Mouse (Mus musculus): Measurements from ENCODE around the gene Hs1bp3. TPM values are rescaled to one million over a fixed set of nuclear protein-coding genes. Genes with fewer than 3 reads are reported as not detected.

The Hs1bp3 gene
- polyA plus RNA-seq, 1 experiment from 2014 or later = 30.3 TPM

- no peak overlapping the region for H3K4me3 ChIP-seq (ENCODE audit: low read length)
- no peak for ATAC-seq
- no peaks in the 10 kb centered on the region for H3K27me3 ChIP-seq (replicated peaks; ENCODE audit: control insufficient read depth, insufficient read depth, low read length)
- peaks cover 2% of the 10 kb centered on the region for H3K36me3 ChIP-seq (ENCODE audit: control insufficient read depth, insufficient read depth, low read length)
- no peak overlapping the region for H3K27ac ChIP-seq (ENCODE audit: low read length)
- no peak overlapping the region for H3K4me2 ChIP-seq (ENCODE audit: low read depth, low read length)
- H3K4me1 ChIP-seq (ENCODE audit: control insufficient read depth, insufficient read depth, low read length) = peaks cover 14% of the 10 kb centered on the region
- WGBS = 89% methylated on average over 5 of the region's 5 CpGs
- no peaks in the 10 kb centered on the region for H3K9me3 ChIP-seq (ENCODE audit: control insufficient read depth, low read length)
- H3K9ac ChIP-seq (ENCODE audit: low read depth, low read length) = no peak overlapping the region
These were observed 3.3 kb downstream of the Hs1bp3 start for GRCm38 (mm10) chr12:8316541-8316940.

- no peak overlapping the region for H3K4me2 ChIP-seq (ENCODE audit: low read depth, low read length)
- no peaks in the 10 kb centered on the region for H3K27me3 ChIP-seq (replicated peaks; ENCODE audit: control insufficient read depth, insufficient read depth, low read length)
- H3K27ac ChIP-seq (ENCODE audit: low read length) = no peak overlapping the region
- peak; percentile 48 for ATAC-seq
- H3K9me3 ChIP-seq (ENCODE audit: control insufficient read depth, low read length) = no peaks in the 10 kb centered on the region
- H3K36me3 ChIP-seq (ENCODE audit: control insufficient read depth, insufficient read depth, low read length) = peaks cover 2% of the 10 kb centered on the region
- no peak overlapping the region for H3K9ac ChIP-seq (ENCODE audit: low read depth, low read length)
- H3K4me1 ChIP-seq (ENCODE audit: control insufficient read depth, insufficient read depth, low read length) = peaks cover under 1% of the 10 kb centered on the region; the same call in 1 of the 2 replicates
- 40% methylated on average over 5 of the region's 5 CpGs for WGBS
- H3K4me3 ChIP-seq (ENCODE audit: low read length) = no peak overlapping the region
These were observed 7.0 kb downstream of the Hs1bp3 start for GRCm38 (mm10) chr12:8320084-8320713.

GRCm38 (mm10) chr12:8321506-8321905, 8.3 kb downstream of the Hs1bp3 start:
- Histone ChIP-seq H3K27me3 (replicated peaks; ENCODE audit: control insufficient read depth, insufficient read depth, low read length) (no peaks in the 10 kb centered on the region), H3K4me3 (ENCODE audit: low read length) (no peak overlapping the region), H3K27ac (ENCODE audit: low read length) (no peak overlapping the region), H3K9me3 (ENCODE audit: control insufficient read depth, low read length) (no peaks in the 10 kb centered on the region), H3K9ac (ENCODE audit: low read depth, low read length) (no peak overlapping the region), H3K4me1 (ENCODE audit: control insufficient read depth, insufficient read depth, low read length) (no peaks in the 10 kb centered on the region), H3K36me3 (ENCODE audit: control insufficient read depth, insufficient read depth, low read length) (peaks cover 2% of the 10 kb centered on the region), H3K4me2 (ENCODE audit: low read depth, low read length) (no peak overlapping the region)
- WGBS = 86% methylated on average over 10 of the region's 10 CpGs
- ATAC-seq = no peak

GRCm38 (mm10) chr12:8324086-8324485, 10.9 kb downstream of the Hs1bp3 start:
- H3K4me2 ChIP-seq (ENCODE audit: low read depth, low read length) = no peak overlapping the region
- H3K36me3 ChIP-seq (ENCODE audit: control insufficient read depth, insufficient read depth, low read length) = peaks cover 4% of the 10 kb centered on the region
- H3K27me3 ChIP-seq (replicated peaks; ENCODE audit: control insufficient read depth, insufficient read depth, low read length) = no peaks in the 10 kb centered on the region
- 83% methylated on average over 10 of the region's 10 CpGs for WGBS
- no peaks in the 10 kb centered on the region for H3K9me3 ChIP-seq (ENCODE audit: control insufficient read depth, low read length)
- H3K9ac ChIP-seq (ENCODE audit: low read depth, low read length) = no peak overlapping the region
- H3K4me3 ChIP-seq (ENCODE audit: low read length) = no peak overlapping the region
- ATAC-seq = no peak
- H3K27ac ChIP-seq (ENCODE audit: low read length) = no peak overlapping the region
- no peaks in the 10 kb centered on the region for H3K4me1 ChIP-seq (ENCODE audit: control insufficient read depth, insufficient read depth, low read length)

- Histone ChIP-seq H3K36me3 (ENCODE audit: control insufficient read depth, insufficient read depth, low read length) (peaks cover 7% of the 10 kb centered on the region), H3K4me2 (ENCODE audit: low read depth, low read length) (no peak overlapping the region), H3K9ac (ENCODE audit: low read depth, low read length) (no peak overlapping the region), H3K4me3 (ENCODE audit: low read length) (no peak overlapping the region), H3K9me3 (ENCODE audit: control insufficient read depth, low read length) (no peaks in the 10 kb centered on the region), H3K4me1 (ENCODE audit: control insufficient read depth, insufficient read depth, low read length) (no peaks in the 10 kb centered on the region), H3K27me3 (replicated peaks; ENCODE audit: control insufficient read depth, insufficient read depth, low read length) (no peaks in the 10 kb centered on the region), H3K27ac (ENCODE audit: low read length) (no peak overlapping the region)
- ATAC-seq = no peak
- 92% methylated on average over 13 of the region's 13 CpGs for WGBS
These were observed 12.2 kb downstream of the Hs1bp3 start for GRCm38 (mm10) chr12:8325245-8325942.

GRCm38 (mm10) chr12:8325943-8326522, 12.8 kb downstream of the Hs1bp3 start:
- H3K9me3 ChIP-seq (ENCODE audit: control insufficient read depth, low read length) = no peaks in the 10 kb centered on the region
- 91% methylated on average over 17 of the region's 17 CpGs for WGBS
- H3K4me2 ChIP-seq (ENCODE audit: low read depth, low read length) = no peak overlapping the region
- no peak for ATAC-seq
- no peak overlapping the region for H3K4me3 ChIP-seq (ENCODE audit: low read length)
- H3K27me3 ChIP-seq (replicated peaks; ENCODE audit: control insufficient read depth, insufficient read depth, low read length) = no peaks in the 10 kb centered on the region
- no peak overlapping the region for H3K9ac ChIP-seq (ENCODE audit: low read depth, low read length)
- no peaks in the 10 kb centered on the region for H3K4me1 ChIP-seq (ENCODE audit: control insufficient read depth, insufficient read depth, low read length)
- H3K36me3 ChIP-seq (ENCODE audit: control insufficient read depth, insufficient read depth, low read length) = peaks cover 7% of the 10 kb centered on the region
- H3K27ac ChIP-seq (ENCODE audit: low read length) = no peak overlapping the region

GRCm38 (mm10) chr12:8326825-8327674, 13.8 kb downstream of the Hs1bp3 start:
- peak; percentile 83 for ATAC-seq
- no peaks in the 10 kb centered on the region for H3K27me3 ChIP-seq (replicated peaks; ENCODE audit: control insufficient read depth, insufficient read depth, low read length)
- 35% methylated on average over 17 of the region's 17 CpGs for WGBS
- H3K27ac ChIP-seq (ENCODE audit: low read length) = 0 out of 2 replicates have a peak overlapping the region, but pooled peaks have one; percentile 9
- peaks cover 8% of the 10 kb centered on the region for H3K4me1 ChIP-seq (ENCODE audit: control insufficient read depth, insufficient read depth, low read length)
- peak overlapping the region; percentile 55 for H3K9ac ChIP-seq (ENCODE audit: low read depth, low read length)
- H3K4me2 ChIP-seq (ENCODE audit: low read depth, low read length) = no peak overlapping the region
- peaks cover 7% of the 10 kb centered on the region for H3K36me3 ChIP-seq (ENCODE audit: control insufficient read depth, insufficient read depth, low read length)
- H3K4me3 ChIP-seq (ENCODE audit: low read length) = no peak overlapping the region
- no peaks in the 10 kb centered on the region for H3K9me3 ChIP-seq (ENCODE audit: control insufficient read depth, low read length)

- no peak overlapping the region for H3K4me2 ChIP-seq (ENCODE audit: low read depth, low read length)
- no peaks in the 10 kb centered on the region for H3K9me3 ChIP-seq (ENCODE audit: control insufficient read depth, low read length)
- 76% methylated on average over 1 of the region's 1 CpGs for WGBS
- peaks cover 11% of the 10 kb centered on the region for H3K4me1 ChIP-seq (ENCODE audit: control insufficient read depth, insufficient read depth, low read length)
- peak overlapping the region; percentile 55; the same call in 1 of the 2 replicates for H3K9ac ChIP-seq (ENCODE audit: low read depth, low read length)
- H3K27ac ChIP-seq (ENCODE audit: low read length) = no peak overlapping the region
- ATAC-seq = no peak
- H3K4me3 ChIP-seq (ENCODE audit: low read length) = no peak overlapping the region
- H3K27me3 ChIP-seq (replicated peaks; ENCODE audit: control insufficient read depth, insufficient read depth, low read length) = no peaks in the 10 kb centered on the region
- peaks cover 7% of the 10 kb centered on the region for H3K36me3 ChIP-seq (ENCODE audit: control insufficient read depth, insufficient read depth, low read length)
These were observed 14.4 kb downstream of the Hs1bp3 start for GRCm38 (mm10) chr12:8327675-8328053.

GRCm38 (mm10) chr12:8329236-8329635, 16.0 kb downstream of the Hs1bp3 start:
- H3K9ac ChIP-seq (ENCODE audit: low read depth, low read length) = no peak overlapping the region
- no peak overlapping the region for H3K27ac ChIP-seq (ENCODE audit: low read length)
- H3K4me3 ChIP-seq (ENCODE audit: low read length) = no peak overlapping the region
- no peaks in the 10 kb centered on the region for H3K27me3 ChIP-seq (replicated peaks; ENCODE audit: control insufficient read depth, insufficient read depth, low read length)
- ATAC-seq = no peak
- no peaks in the 10 kb centered on the region for H3K9me3 ChIP-seq (ENCODE audit: control insufficient read depth, low read length)
- H3K4me1 ChIP-seq (ENCODE audit: control insufficient read depth, insufficient read depth, low read length) = peaks cover 11% of the 10 kb centered on the region
- 93% methylated on average over 7 of the region's 7 CpGs for WGBS
- H3K36me3 ChIP-seq (ENCODE audit: control insufficient read depth, insufficient read depth, low read length) = peaks cover 7% of the 10 kb centered on the region
- H3K4me2 ChIP-seq (ENCODE audit: low read depth, low read length) = no peak overlapping the region

Data from intestine, embryonic 16.5 days (tissue).